Mouse (Mus musculus): ENCODE data around the gene Prkcz.

- TF ChIP-seq EP300 (IDR thresholded peaks at IDR 0.05; ENCODE audit: low read depth) (no peak), CTCF (IDR thresholded peaks at IDR 0.05; ENCODE audit: low read depth) (no peak)
These were observed 126.5 kb downstream of the Prkcz start for GRCm38 (mm10) chr4:155234371-155235310.
